Comparison of ENCODE assay signal across 22 mouse cellular contexts in the genomic region with DNA sequence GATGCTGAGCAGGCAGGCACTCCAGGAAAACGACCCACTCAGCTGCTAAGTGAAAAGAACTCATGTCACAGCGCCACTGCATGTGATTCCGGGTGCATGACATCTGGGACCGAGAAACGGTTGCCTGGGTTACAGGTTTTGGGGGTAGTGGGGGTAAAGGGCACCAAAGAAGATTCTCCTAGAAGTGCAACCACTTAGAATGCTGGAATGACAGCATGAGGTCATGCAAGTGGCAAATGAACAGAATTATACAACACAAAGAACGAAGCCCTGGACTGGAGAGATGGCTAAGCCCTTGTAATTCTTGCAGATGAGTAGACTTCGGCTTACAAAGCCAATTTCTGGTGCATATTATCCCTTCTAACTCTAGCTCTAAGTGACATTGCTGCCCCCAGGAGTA.
DNase-seq lines count a peak whose midpoint lies in the region; ATAC-seq and TF ChIP-seq lines count a peak whose summit lies in the region.
"Had no signal": no experiment of that assay in that cellular context is flagged by ENCODE, and none has a peak within 500 bp of the region (broad histone marks: within the 10 kb centered on the region; RNA-seq: fewer than 3 reads in every experiment).

No protein-coding gene starts in this region.

- peak; percentile 26; the same call in 1 of the 2 replicates for TF ChIP-seq CTCF in hindbrain, postnatal 0 days (IDR thresholded peaks at IDR 0.05; ENCODE audit: low read depth)

- H3K9ac ChIP-seq in hindbrain, postnatal 0 days (replicated peaks; ENCODE audit: low read length): no peak overlapping the region
- no peak overlapping the region for H3K9ac ChIP-seq in hindbrain, embryonic 14.5 days
- H3K9ac ChIP-seq: embryonic facial prominence, embryonic 12.5 days; forebrain, embryonic 13.5 days; liver, embryonic 15.5 days; lung, embryonic 15.5 days had no signal

- WGBS in hindbrain, postnatal 0 days: 26% methylated on average over 7 of the region's 7 CpGs
- 34% methylated on average over 7 of the region's 7 CpGs for WGBS in hindbrain, embryonic 14.5 days

- no peaks in the 10 kb centered on the region for H3K4me1 ChIP-seq in hindbrain, postnatal 0 days (ENCODE audit: insufficient read depth, low read length)
- no peaks in the 10 kb centered on the region for H3K4me1 ChIP-seq in hindbrain, embryonic 14.5 days (replicated peaks; ENCODE audit: control insufficient read depth, insufficient read depth, low read length)
- H3K4me1 ChIP-seq: liver, embryonic 15.5 days; lung, embryonic 15.5 days had no signal

- H3K27me3 ChIP-seq in hindbrain, postnatal 0 days (ENCODE audit: insufficient read depth, low read length): no peaks in the 10 kb centered on the region
- H3K27me3 ChIP-seq in hindbrain, embryonic 14.5 days (ENCODE audit: control insufficient read depth, insufficient read depth, low read length): no peaks in the 10 kb centered on the region
- H3K27me3 ChIP-seq: embryonic facial prominence, embryonic 12.5 days; forebrain, embryonic 13.5 days; liver, embryonic 15.5 days; lung, embryonic 15.5 days had no signal

- no peaks in the 10 kb centered on the region for H3K9me3 ChIP-seq in hindbrain, postnatal 0 days (ENCODE audit: low read length)
- no peaks in the 10 kb centered on the region for H3K9me3 ChIP-seq in hindbrain, embryonic 14.5 days (ENCODE audit: control insufficient read depth, low read length)
- H3K9me3 ChIP-seq: embryonic facial prominence, embryonic 12.5 days; forebrain, embryonic 13.5 days; limb, embryonic 10.5 days; liver, embryonic 15.5 days; lung, embryonic 15.5 days had no signal

- H3K4me3 ChIP-seq in hindbrain, postnatal 0 days (ENCODE audit: low read length): no peak overlapping the region
- no peak overlapping the region for H3K4me3 ChIP-seq in hindbrain, embryonic 14.5 days (replicated peaks; ENCODE audit: low read length)
- H3K4me3 ChIP-seq: embryonic facial prominence, embryonic 12.5 days; forebrain, embryonic 13.5 days; left cerebral cortex, adult 2 months; limb, embryonic 10.5 days; liver, embryonic 15.5 days; lung, embryonic 15.5 days had no signal

- H3K27ac ChIP-seq in hindbrain, postnatal 0 days: no peak overlapping the region
- no peak overlapping the region for H3K27ac ChIP-seq in hindbrain, embryonic 14.5 days
- H3K27ac ChIP-seq: embryonic facial prominence, embryonic 12.5 days; forebrain, embryonic 13.5 days; left cerebral cortex, adult 2 months; limb, embryonic 10.5 days; liver, embryonic 15.5 days; lung, embryonic 15.5 days had no signal

- DNase-seq in hindbrain, postnatal 0 days (ENCODE audit: low spot score): peak; percentile 9
- no peak for DNase-seq in hindbrain, embryonic 14.5 days (ENCODE audit: low spot score)
- peak; percentile 25 for DNase-seq in embryo, embryonic 10 days (ENCODE audit: low spot score)
- DNase-seq in embryo, embryonic 9.5 days (ENCODE audit: extremely low spot score): peak; percentile 11
- DNase-seq in retina, postnatal 1 day: peak; percentile 55
- DNase-seq in thymus, postnatal 36 days: no peak
- DNase-seq in lung, postnatal 10 days: no peak
- DNase-seq: adrenal gland, adult 8-10 months; cerebellum, adult 2 months; gastrocnemius, postnatal 10 days; kidney, adult 8-10 months; kidney, postnatal 10 days; liver; lung, postnatal 4 days had no signal

- H3K4me2 ChIP-seq in hindbrain, postnatal 0 days (ENCODE audit: low read depth, low read length): no peak overlapping the region
- H3K4me2 ChIP-seq in hindbrain, embryonic 14.5 days (replicated peaks): no peak overlapping the region
- H3K4me2 ChIP-seq: embryonic facial prominence, embryonic 12.5 days; forebrain, embryonic 13.5 days; heart, embryonic 11.5 days; liver, embryonic 15.5 days; lung, embryonic 15.5 days had no signal

- no peaks in the 10 kb centered on the region for H3K36me3 ChIP-seq in hindbrain, postnatal 0 days (ENCODE audit: insufficient read depth, low read length)
- no peaks in the 10 kb centered on the region for H3K36me3 ChIP-seq in hindbrain, embryonic 14.5 days (replicated peaks; ENCODE audit: control insufficient read depth, insufficient read depth)
- H3K36me3 ChIP-seq: embryonic facial prominence, embryonic 12.5 days; limb, embryonic 10.5 days; liver, embryonic 15.5 days; lung, embryonic 15.5 days had no signal

- peak; percentile 29; the same call in 1 of the 2 replicates for ATAC-seq in hindbrain, postnatal 0 days
- no peak for ATAC-seq in hindbrain, embryonic 14.5 days (ENCODE audit: low FRiP score)
- ATAC-seq: activated CD4-positive, CD25-positive, alpha-beta regulatory T cell, adult 4 months; forebrain, embryonic 13.5 days had no signal

Comparison
In these comparisons a context has a peak if more than half of its experiments do, and no peak if none do; other contexts are left out.
1. DNase-seq: peak in hindbrain, postnatal 0 days (single experiment), embryo, embryonic 10 days (single experiment), embryo, embryonic 9.5 days (single experiment) and retina, postnatal 1 day (single experiment); none in hindbrain, embryonic 14.5 days (single experiment), thymus, postnatal 36 days (0 of 2) and lung, postnatal 10 days (single experiment).